Mouse (Mus musculus) embryonic facial prominence, embryonic 15.5 days (tissue): ENCODE results near the gene Cdc42se2. TPM values are rescaled to one million over a fixed set of nuclear protein-coding genes. Genes with fewer than 3 reads are reported as not detected.

Experiments
- ATAC-seq: fragments of 200-750 bp; cut with Nextera tagmentation; 2 replicates; pipeline ENCODE4 v1.8.0; 2017; ENCODE audit warnings: low read depth, moderate TSS enrichment; ENCODE audit not compliant: insufficient number of reproducible peaks, low FRiP score, low TSS enrichment
- H3K27ac ChIP-seq: fragments of 300-500 bp; sonication (generic); replicated peaks from 2 replicates; pipeline ENCODE4 v1.5.1; 2015; ENCODE audit warnings: mild to moderate bottlenecking, inconsistent platforms
- H3K27me3 ChIP-seq: fragments of 300-500 bp; sonication (generic); 2 replicates; pipeline ENCODE4 v1.6.1; 2015; ENCODE audit warnings: inconsistent platforms
- H3K36me3 ChIP-seq: fragments of 300-500 bp; sonication (generic); 2 replicates; pipeline ENCODE4 v1.6.1; 2015; ENCODE audit warnings: mild to moderate bottlenecking, inconsistent platforms
- H3K4me1 ChIP-seq: fragments of 300-500 bp; sonication (generic); 2 replicates; pipeline ENCODE4 v1.6.1; 2015; ENCODE audit warnings: inconsistent platforms
- H3K4me2 ChIP-seq: fragments of 300-500 bp; sonication (generic); replicated peaks from 2 replicates; pipeline ENCODE4 v1.6.1; 2015; ENCODE audit warnings: mild to moderate bottlenecking, inconsistent platforms
- H3K4me3 ChIP-seq: fragments of 300-500 bp; sonication (generic); replicated peaks from 2 replicates; pipeline ENCODE4 v1.5.1; 2015; ENCODE audit warnings: mild to moderate bottlenecking, inconsistent platforms
- H3K9ac ChIP-seq: fragments of 300-500 bp; sonication (generic); 2 replicates; pipeline ENCODE4 v1.6.1; 2015; ENCODE audit warnings: inconsistent platforms
- H3K9me3 ChIP-seq: fragments of 300-500 bp; sonication (generic); replicated peaks from 2 replicates; pipeline ENCODE4 v1.6.1; 2016; ENCODE audit warnings: inconsistent platforms
- WGBS: fragments of 180-500 bp; shearing (Covaris S2); methylation state at CpG from one replicate; pipeline ENCODE4 v1.1.7; 2015; 5-methylcytosine and 5-hydroxymethylcytosine counted together
- polyA plus RNA-seq: library from polyadenylated mRNA; unstranded; fragments of >200 nt; fragmentation: Nextera tagmentation; extraction: Ambion mirVana; gene quantifications from 2 replicates; pipeline ENCODE4 v1.2.1, GENCODE M21; 2015

Gene Cdc42se2
- polyA plus RNA-seq, 1 experiment from 2014 or later: 68.7 TPM

DNA sequence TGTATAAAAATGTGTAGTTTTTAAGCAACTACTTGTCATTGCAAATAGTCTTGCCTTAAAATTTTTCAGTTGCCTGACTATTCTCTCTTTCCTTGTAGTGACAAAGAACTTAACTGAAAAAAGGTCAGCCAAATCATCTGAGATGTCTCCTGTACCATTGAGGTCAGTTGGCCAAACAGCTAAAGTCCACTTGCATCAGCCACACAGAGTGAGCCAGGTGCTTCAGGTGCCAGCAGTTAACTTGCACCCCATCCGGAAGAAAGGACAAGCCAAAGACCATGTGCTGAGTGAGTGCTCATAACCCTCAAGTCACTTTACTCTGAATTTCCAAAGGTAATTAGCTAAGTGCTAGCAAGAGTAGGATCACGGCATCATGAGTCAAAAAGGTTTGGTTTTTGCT lies 108.3 kb downstream of the Cdc42se2 start:
- Histone ChIP-seq H3K9ac (no peak overlapping the region), H3K4me3 (no peak overlapping the region), H3K36me3 (peaks cover 24% of the 10 kb centered on the region), H3K27me3 (no peaks in the 10 kb centered on the region), H3K4me2 (no peak overlapping the region), H3K27ac (no peak overlapping the region), H3K9me3 (no peaks in the 10 kb centered on the region), H3K4me1 (no peaks in the 10 kb centered on the region)
- 92% methylated on average over 2 of the region's 2 CpGs for WGBS
- ATAC-seq: no peak

DNA sequence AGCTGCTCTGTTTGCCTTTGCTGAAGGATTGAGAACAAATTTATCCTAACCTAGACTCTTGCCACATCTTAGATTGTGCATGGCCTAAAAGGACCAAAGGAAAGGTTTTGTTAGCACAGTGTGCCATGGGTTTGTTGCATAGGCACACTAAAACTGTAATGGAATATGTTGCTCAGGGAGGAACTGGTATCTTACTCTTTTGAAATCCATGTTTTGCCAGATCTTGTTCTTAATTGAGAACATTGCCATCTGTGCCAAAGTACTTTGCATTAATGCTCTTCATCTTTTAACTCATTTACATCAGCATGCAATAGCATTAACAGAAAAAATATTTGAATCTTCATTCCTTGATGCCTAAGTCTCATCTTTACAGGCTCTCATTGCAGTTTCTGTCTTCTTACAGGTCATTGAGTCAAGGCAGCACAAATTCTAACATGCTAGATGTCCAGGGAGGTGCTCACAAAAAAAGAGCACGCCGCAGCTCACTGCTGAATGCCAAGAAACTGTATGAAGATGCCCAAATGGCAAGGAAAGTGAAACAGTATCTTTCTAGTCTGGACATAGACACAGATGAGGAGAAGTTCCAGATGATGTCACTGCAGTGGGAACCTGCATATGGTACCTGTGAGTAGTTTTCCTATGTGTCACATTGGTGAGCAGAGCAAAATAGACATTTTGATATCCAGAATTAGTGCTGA lies 111.5 kb downstream of the Cdc42se2 start:
- no peaks in the 10 kb centered on the region for H3K4me1 ChIP-seq
- no peak overlapping the region for H3K9ac ChIP-seq
- H3K9me3 ChIP-seq: no peaks in the 10 kb centered on the region
- WGBS: 96% methylated on average over 2 of the region's 2 CpGs
- H3K27ac ChIP-seq: no peak overlapping the region
- H3K4me3 ChIP-seq: no peak overlapping the region
- H3K4me2 ChIP-seq: no peak overlapping the region
- no peaks in the 10 kb centered on the region for H3K27me3 ChIP-seq
- H3K36me3 ChIP-seq: peaks cover 22% of the 10 kb centered on the region
- ATAC-seq: no peak

GRCm38 (mm10) chr11:54673575-54674298 lies 113.7 kb downstream of the Cdc42se2 start:
- Histone ChIP-seq H3K4me3 (no peak overlapping the region), H3K4me2 (no peak overlapping the region), H3K9ac (no peak overlapping the region), H3K9me3 (no peaks in the 10 kb centered on the region), H3K4me1 (no peaks in the 10 kb centered on the region), H3K36me3 (peaks cover 11% of the 10 kb centered on the region; the same call in 1 of the 2 replicates), H3K27ac (no peak overlapping the region), H3K27me3 (no peaks in the 10 kb centered on the region)
- WGBS: 82% methylated on average over 8 of the region's 8 CpGs
- ATAC-seq: no peak

Other genes starting within 250 kb of the Cdc42se2 start
- gene Lyrm7, start 73.2 kb upstream of the Cdc42se2 start, polyA plus RNA-seq: 8.3 and 10.9 TPM in 2 replicates
- 512 and 526 TPM in 2 replicates for gene Hint1, start 78.7 kb upstream of the Cdc42se2 start, polyA plus RNA-seq
- 285 and 293 TPM in 2 replicates for gene Gpx3, start 114.8 kb upstream of the Cdc42se2 start, polyA plus RNA-seq
- gene Tnip1, start 175.2 kb upstream of the Cdc42se2 start, polyA plus RNA-seq: 23.0 and 24.5 TPM in 2 replicates
- gene Anxa6, start 245.8 kb upstream of the Cdc42se2 start, polyA plus RNA-seq: 355 and 382 TPM in 2 replicates